In the genomic region with DNA sequence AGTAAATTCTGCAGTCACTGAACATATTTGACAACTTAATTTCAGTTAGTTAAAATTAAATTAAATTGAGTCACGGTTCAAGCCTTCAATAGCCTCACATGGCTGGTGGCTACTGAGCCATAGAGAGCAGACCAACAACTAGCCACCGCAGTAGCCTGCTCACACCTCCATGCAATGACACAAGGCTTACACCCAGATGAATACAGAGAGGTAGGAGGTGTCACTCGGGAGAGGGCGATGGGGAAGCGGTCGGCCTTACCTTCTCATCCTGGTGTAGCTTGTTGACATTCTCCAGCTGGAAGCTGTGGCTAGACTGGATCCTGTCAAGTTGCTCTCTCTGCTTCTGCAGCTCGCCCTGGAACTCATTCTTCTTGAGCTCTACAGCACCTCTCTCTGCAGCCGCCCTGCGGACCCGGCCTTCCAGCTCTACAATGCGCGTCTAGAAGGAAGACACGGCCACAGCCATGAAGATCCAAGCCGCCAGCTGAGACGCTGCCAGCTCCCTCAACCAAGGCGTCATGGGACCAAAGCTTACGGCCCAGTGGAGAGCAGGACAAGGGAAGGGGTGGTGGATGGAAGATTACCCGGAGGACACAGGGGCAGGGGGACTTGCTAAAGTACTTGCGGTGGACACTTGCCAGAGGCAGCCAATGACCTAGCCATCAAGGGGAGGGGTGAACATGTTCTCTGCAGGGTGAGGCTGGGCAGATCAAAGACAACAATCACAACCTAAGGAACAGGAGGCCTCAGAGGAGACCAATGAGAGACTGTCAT, we compare ENCODE assay signal across 13 mouse cellular contexts. TPM values are rescaled to one million over a fixed set of nuclear protein-coding genes. Genes with fewer than 3 reads are reported as not detected.
"Had no signal": no experiment of that assay in that cellular context is flagged by ENCODE, and none has a peak within 500 bp of the region (broad histone marks: within the 10 kb centered on the region; RNA-seq: fewer than 3 reads in every experiment).

No protein-coding gene starts in this region.

- DNase-seq: right cerebral cortex, adult 18-20 months; thymus, postnatal 4 days had no signal

- H3K27me3 ChIP-seq: limb, embryonic 15.5 days; liver, embryonic 12.5 days; lung, embryonic 15.5 days; midbrain, embryonic 13.5 days had no signal

- ATAC-seq: inflammation-experienced regulatory T-cells, adult 6 months; liver, embryonic 12.5 days; midbrain, embryonic 13.5 days had no signal

RNA-seq across cellular contexts. Expression of gene 4921517D22Rik, which starts 29.8 kb away (rescaled TPM):
- polyA plus RNA-seq: inflammation-experienced regulatory T-cells, adult 6 months; large intestine, adult 2 months; limb, embryonic 11.5 days; limb, embryonic 15.5 days; liver, embryonic 12.5 days; liver, embryonic 16.5 days; lung, embryonic 15.5 days; midbrain, embryonic 13.5 days; midbrain, postnatal 0 days; neural tube, embryonic 14.5 days; stomach, postnatal 0 days had no signal

RNA-seq across cellular contexts. Expression of gene Spata31d1a, which starts 46.0 kb away (rescaled TPM):
- polyA plus RNA-seq: inflammation-experienced regulatory T-cells, adult 6 months; large intestine, adult 2 months; limb, embryonic 11.5 days; limb, embryonic 15.5 days; liver, embryonic 12.5 days; lung, embryonic 15.5 days; midbrain, postnatal 0 days; stomach, postnatal 0 days had no signal

RNA-seq across cellular contexts. Expression of gene Spata31d1b, which starts 48.0 kb away (rescaled TPM):
- polyA plus RNA-seq: inflammation-experienced regulatory T-cells, adult 6 months; large intestine, adult 2 months; limb, embryonic 11.5 days; limb, embryonic 15.5 days; liver, embryonic 12.5 days; liver, embryonic 16.5 days; lung, embryonic 15.5 days; midbrain, embryonic 13.5 days; midbrain, postnatal 0 days; neural tube, embryonic 14.5 days; stomach, postnatal 0 days had no signal
